Mouse (Mus musculus) retina, adult 2 months (tissue): Measurements from ENCODE around the gene Tarbp1.
A peak's percentile ranks its signal among the peaks of the same experiment; 100 is the strongest.

ENCODE experiments used
- DNase-seq: peaks from one replicate; pipeline ENCODE4 v3.0.0-alpha.2; 2012; ENCODE audit warnings: low read depth, low spot score

Tarbp1 gene

GRCm38 (mm10) chr8:126474299-126475187, at the start of gene Tarbp1:
Tarbp1 (minus strand) TSS chr8:126475065.
- DNase-seq = peak; percentile 75

- no peak for DNase-seq
Observed at GRCm38 (mm10) chr8:126524233-126524985, 49.5 kb upstream of the Tarbp1 start.

GRCm38 (mm10) chr8:126523060-126523574, 48.3 kb upstream of the Tarbp1 start:
- no peak for DNase-seq

- DNase-seq = no peak
Observed at GRCm38 (mm10) chr8:126519447-126519975, 44.6 kb upstream of the Tarbp1 start.

- peak; percentile 60 for DNase-seq
Observed at GRCm38 (mm10) chr8:126516620-126517577, 42.0 kb upstream of the Tarbp1 start.

- no peak for DNase-seq
Observed at GRCm38 (mm10) chr8:126514011-126514964, 39.4 kb upstream of the Tarbp1 start.

- no peak for DNase-seq
Observed at GRCm38 (mm10) chr8:126510866-126511265, 36.0 kb upstream of the Tarbp1 start.

GRCm38 (mm10) chr8:126509635-126510034, 34.8 kb upstream of the Tarbp1 start:
- DNase-seq = no peak

GRCm38 (mm10) chr8:126508871-126509586, 34.2 kb upstream of the Tarbp1 start:
- DNase-seq = no peak

- DNase-seq = no peak
Observed at GRCm38 (mm10) chr8:126508221-126508620, 33.4 kb upstream of the Tarbp1 start.

GRCm38 (mm10) chr8:126504492-126505182, 29.8 kb upstream of the Tarbp1 start:
- no peak for DNase-seq

- DNase-seq = no peak
Observed at GRCm38 (mm10) chr8:126502722-126503121, 27.9 kb upstream of the Tarbp1 start.

GRCm38 (mm10) chr8:126499371-126499770, 24.5 kb upstream of the Tarbp1 start:
- DNase-seq = no peak

- no peak for DNase-seq
Observed at GRCm38 (mm10) chr8:126498465-126498864, 23.6 kb upstream of the Tarbp1 start.

GRCm38 (mm10) chr8:126497541-126498428, 22.9 kb upstream of the Tarbp1 start:
- DNase-seq = peak; percentile 76

GRCm38 (mm10) chr8:126496915-126497314, 22.1 kb upstream of the Tarbp1 start:
- no peak for DNase-seq

- DNase-seq = no peak
Observed at GRCm38 (mm10) chr8:126495461-126495860, 20.6 kb upstream of the Tarbp1 start.
